Mouse (Mus musculus) midbrain, embryonic 10.5 days (tissue): ENCODE results near the gene Ccdc63. TPM values are rescaled to one million over a fixed set of nuclear protein-coding genes. Genes with fewer than 3 reads are reported as not detected.
A peak's percentile ranks its signal among the peaks of the same experiment; 100 is the strongest.

ENCODE experiments used
- DNase-seq: peaks from one replicate; pipeline ENCODE4 v3.0.0-alpha.2; 2017; ENCODE audit warnings: low spot score
- H3K27ac ChIP-seq: fragments of 300-500 bp; sonication (generic); replicated peaks from 2 replicates; pipeline ENCODE4 v1.5.1; 2016; ENCODE audit warnings: mild to moderate bottlenecking
- H3K27me3 ChIP-seq: fragments of 300-500 bp; sonication (generic); 2 replicates; pipeline ENCODE4 v1.6.1; 2016; ENCODE audit warnings: low read depth, mild to moderate bottlenecking; ENCODE audit not compliant: poor library complexity, severe bottlenecking
- H3K36me3 ChIP-seq: fragments of 300-500 bp; sonication (generic); 2 replicates; pipeline ENCODE4 v1.6.1; 2016; ENCODE audit warnings: mild to moderate bottlenecking, moderate library complexity
- H3K4me1 ChIP-seq: fragments of 300-500 bp; sonication (generic); 2 replicates; pipeline ENCODE4 v1.6.1; 2016
- H3K4me3 ChIP-seq: fragments of 300-500 bp; sonication (generic); 2 replicates; pipeline ENCODE4 v1.5.1; 2016; ENCODE audit warnings: mild to moderate bottlenecking, moderate library complexity
- H3K9me3 ChIP-seq: fragments of 300-500 bp; sonication (generic); replicated peaks from 2 replicates; pipeline ENCODE4 v1.6.1; 2016; ENCODE audit warnings: mild to moderate bottlenecking
- WGBS: fragments of 180-500 bp; shearing (Covaris S2); methylation state at CpG from one replicate; pipeline ENCODE4 v1.1.7; 2016; 5-methylcytosine and 5-hydroxymethylcytosine counted together
- polyA plus RNA-seq: library from polyadenylated mRNA; unstranded; fragments of >200 nt; fragmentation: Nextera tagmentation; extraction: Ambion mirVana; gene quantifications from 2 replicates; pipeline ENCODE4 v1.2.1, GENCODE M21; 2016

Gene Ccdc63
- polyA plus RNA-seq, 1 experiment from 2014 or later = not detected

- Histone ChIP-seq H3K27me3 (0 out of 2 replicates have a peak, but pooled peaks cover 3% of the 10 kb centered on the region), H3K27ac (no peak overlapping the region), H3K36me3 (no peaks in the 10 kb centered on the region), H3K4me3 (no peak overlapping the region), H3K9me3 (peaks cover 7% of the 10 kb centered on the region; the same call in 1 of the 2 replicates), H3K4me1 (peaks cover 9% of the 10 kb centered on the region; the same call in 1 of the 2 replicates)
- DNase-seq = peak; percentile 87
- 8% methylated on average over 5 of the region's 5 CpGs for WGBS
These were observed 51.7 kb downstream of the Ccdc63 start for GRCm38 (mm10) chr5:122088917-122089316.

GRCm38 (mm10) chr5:122086121-122086520 is 54.5 kb downstream of the Ccdc63 start:
- no peak overlapping the region for H3K27ac ChIP-seq
- no peaks in the 10 kb centered on the region for H3K27me3 ChIP-seq
- no peak for DNase-seq
- no peaks in the 10 kb centered on the region for H3K9me3 ChIP-seq
- 80% methylated on average over 3 of the region's 3 CpGs for WGBS
- H3K36me3 ChIP-seq = no peaks in the 10 kb centered on the region
- no peak overlapping the region for H3K4me3 ChIP-seq
- peaks cover 3% of the 10 kb centered on the region; the same call in 1 of the 2 replicates for H3K4me1 ChIP-seq

- DNase-seq = no peak
- no peaks in the 10 kb centered on the region for H3K27me3 ChIP-seq
- no peaks in the 10 kb centered on the region for H3K4me1 ChIP-seq
- H3K4me3 ChIP-seq = no peak overlapping the region
- H3K27ac ChIP-seq = no peak overlapping the region
- WGBS = 81% methylated on average over 7 of the region's 7 CpGs
- no peaks in the 10 kb centered on the region for H3K36me3 ChIP-seq
- no peaks in the 10 kb centered on the region for H3K9me3 ChIP-seq
These were observed 55.3 kb downstream of the Ccdc63 start for GRCm38 (mm10) chr5:122085291-122085690.

- Histone ChIP-seq H3K27ac (no peak overlapping the region), H3K27me3 (no peaks in the 10 kb centered on the region), H3K4me3 (no peak overlapping the region), H3K4me1 (no peaks in the 10 kb centered on the region), H3K9me3 (no peaks in the 10 kb centered on the region), H3K36me3 (no peaks in the 10 kb centered on the region)
- WGBS = 76% methylated on average over 3 of the region's 3 CpGs
- DNase-seq = no peak
These were observed 56.2 kb downstream of the Ccdc63 start for GRCm38 (mm10) chr5:122084470-122084869.

GRCm38 (mm10) chr5:122083282-122083681 is 57.3 kb downstream of the Ccdc63 start:
- 92% methylated on average over 2 of the region's 2 CpGs for WGBS
- no peak for DNase-seq
- Histone ChIP-seq H3K27ac (no peak overlapping the region), H3K4me3 (no peak overlapping the region), H3K4me1 (no peaks in the 10 kb centered on the region), H3K9me3 (0 out of 2 replicates have a peak, but pooled peaks cover 5% of the 10 kb centered on the region), H3K36me3 (no peaks in the 10 kb centered on the region), H3K27me3 (no peaks in the 10 kb centered on the region)

- H3K27ac ChIP-seq = no peak overlapping the region
- DNase-seq = no peak
- H3K4me1 ChIP-seq = peaks cover 1% of the 10 kb centered on the region; the same call in 1 of the 2 replicates
- H3K9me3 ChIP-seq = 0 out of 2 replicates have a peak, but pooled peaks cover 7% of the 10 kb centered on the region
- H3K4me3 ChIP-seq = no peak overlapping the region
- 90% methylated on average over 13 of the region's 13 CpGs for WGBS
- no peaks in the 10 kb centered on the region for H3K36me3 ChIP-seq
- no peaks in the 10 kb centered on the region for H3K27me3 ChIP-seq
These were observed 59.2 kb downstream of the Ccdc63 start for GRCm38 (mm10) chr5:122081471-122081870.

- WGBS = 91% methylated on average over 11 of the region's 11 CpGs
- H3K4me3 ChIP-seq = no peak overlapping the region
- no peak overlapping the region for H3K27ac ChIP-seq
- 0 out of 2 replicates have a peak, but pooled peaks cover 7% of the 10 kb centered on the region for H3K9me3 ChIP-seq
- H3K4me1 ChIP-seq = peaks cover 4% of the 10 kb centered on the region; the same call in 1 of the 2 replicates
- DNase-seq = no peak
- H3K27me3 ChIP-seq = no peaks in the 10 kb centered on the region
- no peaks in the 10 kb centered on the region for H3K36me3 ChIP-seq
These were observed 59.7 kb downstream of the Ccdc63 start for GRCm38 (mm10) chr5:122080930-122081329.

- H3K36me3 ChIP-seq = no peaks in the 10 kb centered on the region
- no peak overlapping the region for H3K27ac ChIP-seq
- H3K27me3 ChIP-seq = no peaks in the 10 kb centered on the region
- H3K4me3 ChIP-seq = no peak overlapping the region
- 0 out of 2 replicates have a peak, but pooled peaks cover 7% of the 10 kb centered on the region for H3K9me3 ChIP-seq
- peaks cover 4% of the 10 kb centered on the region; the same call in 1 of the 2 replicates for H3K4me1 ChIP-seq
- no peak for DNase-seq
- 82% methylated on average over 7 of the region's 7 CpGs for WGBS
These were observed 60.8 kb downstream of the Ccdc63 start for GRCm38 (mm10) chr5:122079796-122080195.

GRCm38 (mm10) chr5:122077244-122077643 is 63.4 kb downstream of the Ccdc63 start:
- Histone ChIP-seq H3K27me3 (no peaks in the 10 kb centered on the region), H3K36me3 (no peaks in the 10 kb centered on the region), H3K4me1 (peaks cover 4% of the 10 kb centered on the region; the same call in 1 of the 2 replicates), H3K4me3 (no peak overlapping the region), H3K27ac (no peak overlapping the region), H3K9me3 (0 out of 2 replicates have a peak, but pooled peaks cover 7% of the 10 kb centered on the region)
- DNase-seq = no peak
- 80% methylated on average over 4 of the region's 4 CpGs for WGBS

- no peaks in the 10 kb centered on the region for H3K27me3 ChIP-seq
- H3K36me3 ChIP-seq = no peaks in the 10 kb centered on the region
- peaks cover 4% of the 10 kb centered on the region; the same call in 1 of the 2 replicates for H3K4me1 ChIP-seq
- H3K4me3 ChIP-seq = no peak overlapping the region
- WGBS = 53% methylated on average over 3 of the region's 3 CpGs
- no peak overlapping the region for H3K27ac ChIP-seq
- H3K9me3 ChIP-seq = 0 out of 2 replicates have a peak, but pooled peaks cover 7% of the 10 kb centered on the region
- DNase-seq = no peak
These were observed 64.9 kb downstream of the Ccdc63 start for GRCm38 (mm10) chr5:122075736-122076135.

- no peaks in the 10 kb centered on the region for H3K27me3 ChIP-seq
- H3K9me3 ChIP-seq = no peaks in the 10 kb centered on the region
- H3K4me3 ChIP-seq = no peak overlapping the region
- WGBS = 77% methylated on average over 4 of the region's 4 CpGs
- no peaks in the 10 kb centered on the region for H3K36me3 ChIP-seq
- no peak for DNase-seq
- peaks cover 4% of the 10 kb centered on the region; the same call in 1 of the 2 replicates for H3K4me1 ChIP-seq
- no peak overlapping the region for H3K27ac ChIP-seq
These were observed 68.6 kb downstream of the Ccdc63 start for GRCm38 (mm10) chr5:122071997-122072396.

GRCm38 (mm10) chr5:122070963-122071800 is 69.4 kb downstream of the Ccdc63 start:
- Histone ChIP-seq H3K27ac (no peak overlapping the region), H3K4me1 (no peaks in the 10 kb centered on the region), H3K36me3 (no peaks in the 10 kb centered on the region), H3K9me3 (no peaks in the 10 kb centered on the region), H3K27me3 (no peaks in the 10 kb centered on the region), H3K4me3 (no peak overlapping the region)
- 88% methylated on average over 16 of the region's 16 CpGs for WGBS
- DNase-seq = no peak

GRCm38 (mm10) chr5:122068563-122068962 is 72.1 kb downstream of the Ccdc63 start:
- no peaks in the 10 kb centered on the region for H3K27me3 ChIP-seq
- no peaks in the 10 kb centered on the region for H3K36me3 ChIP-seq
- no peak overlapping the region for H3K4me3 ChIP-seq
- no peaks in the 10 kb centered on the region for H3K9me3 ChIP-seq
- 79% methylated on average over 13 of the region's 13 CpGs for WGBS
- H3K27ac ChIP-seq = no peak overlapping the region
- no peaks in the 10 kb centered on the region for H3K4me1 ChIP-seq
- DNase-seq = no peak
